Mouse (Mus musculus): ENCODE measurements around the gene Lmtk3. TPM values are rescaled to one million over a fixed set of nuclear protein-coding genes. Genes with fewer than 3 reads are reported as not detected.

Lmtk3 gene
- total and polyA plus RNA-seq, 3 experiments: 6.2 to 38.0 (median 8.6) TPM

- DNase-seq: no peak
Measured at GRCm38 (mm10) chr7:45809276-45810075, 25.9 kb downstream of the Lmtk3 start.

GRCm38 (mm10) chr7:45812921-45813320 is 29.4 kb downstream of the Lmtk3 start:
- DNase-seq: no peak

- peak; percentile 99 for DNase-seq
Measured at GRCm38 (mm10) chr7:45813787-45814779, 30.5 kb downstream of the Lmtk3 start, which contains the start of gene Cyth2. Cyth2 (minus strand) TSS chr7:45814581.

- no peak for DNase-seq
Measured at GRCm38 (mm10) chr7:45814841-45815240, 31.3 kb downstream of the Lmtk3 start.

GRCm38 (mm10) chr7:45815323-45815983 is 31.9 kb downstream of the Lmtk3 start:
- DNase-seq: no peak

GRCm38 (mm10) chr7:45815984-45816351 is 32.4 kb downstream of the Lmtk3 start:
- DNase-seq: no peak

- no peak for DNase-seq
Measured at GRCm38 (mm10) chr7:45819843-45820242, 36.3 kb downstream of the Lmtk3 start.

- no peak for DNase-seq
Measured at GRCm38 (mm10) chr7:45820913-45821312, 37.4 kb downstream of the Lmtk3 start.

GRCm38 (mm10) chr7:45824598-45824997 is 41.1 kb downstream of the Lmtk3 start, which contains the start of gene Kcnj14:
Kcnj14 (minus strand) TSS chr7:45824782.
- DNase-seq: no peak

GRCm38 (mm10) chr7:45826631-45827030 is 43.1 kb downstream of the Lmtk3 start:
- DNase-seq: no peak

- peak; percentile 90 for DNase-seq
Measured at GRCm38 (mm10) chr7:45830427-45831127, 47.0 kb downstream of the Lmtk3 start, which contains the start of gene Grwd1. Grwd1 (minus strand) TSS chr7:45830944.

GRCm38 (mm10) chr7:45831128-45831525 is 47.6 kb downstream of the Lmtk3 start:
- no peak for DNase-seq

- no peak for DNase-seq
Measured at GRCm38 (mm10) chr7:45832428-45832827, 48.9 kb downstream of the Lmtk3 start.

- peak; percentile 14 for DNase-seq
Measured at GRCm38 (mm10) chr7:45833148-45833790, 49.7 kb downstream of the Lmtk3 start.

- no peak for DNase-seq
Measured at GRCm38 (mm10) chr7:45833924-45834323, 50.4 kb downstream of the Lmtk3 start.

- DNase-seq: no peak
Measured at GRCm38 (mm10) chr7:45842950-45843744, 59.6 kb downstream of the Lmtk3 start.

GRCm38 (mm10) chr7:45848447-45849027 is 65.0 kb downstream of the Lmtk3 start:
- DNase-seq: no peak

GRCm38 (mm10) chr7:45850661-45851060 is 67.1 kb downstream of the Lmtk3 start:
- peak; percentile 37 for DNase-seq

GRCm38 (mm10) chr7:45853089-45853488 is 69.6 kb downstream of the Lmtk3 start:
- DNase-seq: no peak

All from adrenal gland, adult 2 months (tissue).